Mouse (Mus musculus) lung, postnatal 0 days (tissue): Measurements from ENCODE around the gene Mndal. TPM values are rescaled to one million over a fixed set of nuclear protein-coding genes. Genes with fewer than 3 reads are reported as not detected.
"Not testable (repeated sequence)": the region's sequence is repeated elsewhere in the genome, so short reads cannot be mapped to it uniquely, and the experiment has no call there.

Experiments
- ATAC-seq: fragments of 200-750 bp; cut with Nextera tagmentation; 2 replicates; pipeline ENCODE4 v1.8.0; 2017; ENCODE audit warnings: moderate library complexity
- DNase-seq: peaks from one replicate; pipeline ENCODE4 v3.0.0-alpha.2; 2016; ENCODE audit warnings: low spot score
- H3K27ac ChIP-seq: fragments of 300-500 bp; sonication (generic); 2 replicates; pipeline ENCODE4 v1.5.1; 2014; ENCODE audit warnings: antibody characterized with exemption, mild to moderate bottlenecking, low read length, mixed read lengths
- H3K27me3 ChIP-seq: fragments of 300-500 bp; sonication (generic); replicated peaks from 2 replicates; pipeline ENCODE4 v1.6.1; 2014; ENCODE audit warnings: low read length, mixed read lengths; ENCODE audit not compliant: insufficient read depth
- H3K36me3 ChIP-seq: fragments of 300-500 bp; sonication (generic); 2 replicates; pipeline ENCODE4 v1.6.1; 2014; ENCODE audit warnings: low read length, mixed read lengths; ENCODE audit not compliant: insufficient read depth
- H3K4me1 ChIP-seq: fragments of 300-500 bp; sonication (generic); 2 replicates; pipeline ENCODE4 v1.6.1; 2014; ENCODE audit warnings: antibody characterized with exemption, low read depth, low read length, mixed read lengths; ENCODE audit not compliant: insufficient read depth
- H3K4me2 ChIP-seq: fragments of 300-500 bp; sonication (generic); replicated peaks from 2 replicates; pipeline ENCODE4 v1.6.1; 2014; ENCODE audit warnings: low read depth, mild to moderate bottlenecking, low read length, moderate library complexity, mixed read lengths
- H3K4me3 ChIP-seq: fragments of 300-500 bp; sonication (generic); 2 replicates; pipeline ENCODE4 v1.5.1; 2014; ENCODE audit warnings: low read depth, low read length
- H3K9ac ChIP-seq: fragments of 300-500 bp; sonication (generic); replicated peaks from 2 replicates; pipeline ENCODE4 v1.6.1; 2014; ENCODE audit warnings: low read depth, mild to moderate bottlenecking
- H3K9me3 ChIP-seq: fragments of 300-500 bp; sonication (generic); 2 replicates; pipeline ENCODE4 v1.6.1; 2016; ENCODE audit warnings: low read length, mixed read lengths
- WGBS: fragments of 180-500 bp; shearing (Covaris S2); extraction: QIAGEN DNeasy Blood & Tissue Kit; methylation state at CpG from one replicate; pipeline ENCODE4 v1.1.7; 2014; 5-methylcytosine and 5-hydroxymethylcytosine counted together
- polyA plus RNA-seq: library from polyadenylated mRNA; unstranded; fragments of >200 nt; fragmentation: Nextera tagmentation; extraction: Ambion mirVana; gene quantifications from 2 replicates; pipeline ENCODE4 v1.2.1, GENCODE M21; 2015

Mndal gene
- polyA plus RNA-seq, 1 experiment from 2014 or later = 5.4 TPM

DNA sequence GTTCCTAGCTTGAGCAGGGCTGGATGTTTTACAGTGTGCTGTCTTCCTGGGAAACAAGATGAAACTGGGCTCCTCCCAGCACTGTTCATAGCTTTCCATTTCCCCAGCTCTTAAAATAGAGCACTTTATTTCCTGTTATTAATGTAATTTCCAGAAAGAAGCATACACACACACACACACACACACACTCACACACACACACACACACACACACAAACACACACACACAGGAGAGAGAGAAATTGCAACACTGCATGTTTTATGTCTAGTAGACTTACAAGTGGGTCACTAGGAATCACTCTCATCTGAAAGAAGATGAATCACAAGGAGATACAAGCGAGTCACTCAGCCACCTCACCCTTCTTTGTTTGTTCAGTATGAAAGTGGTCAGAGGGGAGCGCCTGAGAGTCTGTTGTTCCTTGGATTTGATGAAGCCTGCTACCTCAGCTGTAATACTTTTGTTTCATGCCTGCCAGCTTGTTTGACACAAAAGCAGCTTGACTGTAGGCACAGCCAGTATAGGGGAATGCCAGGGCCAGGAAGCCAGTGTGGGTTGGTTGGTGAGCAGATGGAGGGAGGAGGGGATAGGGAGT, 139.5 kb downstream of the Mndal start:
- H3K9me3 ChIP-seq, H3K4me2 ChIP-seq, H3K9ac ChIP-seq, H3K27me3 ChIP-seq, H3K4me1 ChIP-seq, H3K27ac ChIP-seq, H3K36me3 ChIP-seq, DNase-seq, H3K4me3 ChIP-seq: not testable (repeated sequence)
- peak; percentile 41; the same call in 1 of the 2 replicates for ATAC-seq
- WGBS = 37% methylated on average over 2 of the region's 2 CpGs

DNA sequence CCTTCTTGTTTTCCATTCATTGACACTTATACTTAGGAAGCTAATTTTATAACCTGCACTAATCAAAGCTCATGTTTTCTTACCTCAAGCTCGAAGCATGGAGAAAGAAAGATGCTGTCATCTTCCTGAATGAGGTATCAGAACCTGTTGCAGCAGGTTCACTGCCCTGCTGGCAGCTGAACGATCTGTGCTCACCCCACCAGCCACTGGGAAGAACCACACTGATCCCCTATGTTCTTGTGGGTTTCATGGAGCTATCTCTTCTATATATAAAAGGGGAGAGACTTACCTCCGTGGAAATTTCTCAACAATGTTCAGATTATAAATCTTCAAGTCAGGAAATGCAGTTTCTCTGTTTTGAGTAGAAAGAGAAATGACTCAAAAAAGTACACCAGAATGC, 140.1 kb downstream of the Mndal start:
- H3K4me1 ChIP-seq, ATAC-seq, H3K27ac ChIP-seq, DNase-seq, H3K27me3 ChIP-seq, H3K9me3 ChIP-seq, H3K9ac ChIP-seq, H3K36me3 ChIP-seq, H3K4me3 ChIP-seq: not testable (repeated sequence)
- 46% methylated on average over 3 of the region's 3 CpGs for WGBS
- H3K4me2 ChIP-seq = 0 out of 2 replicates have a peak overlapping the region, but pooled peaks have one; percentile 8

DNA sequence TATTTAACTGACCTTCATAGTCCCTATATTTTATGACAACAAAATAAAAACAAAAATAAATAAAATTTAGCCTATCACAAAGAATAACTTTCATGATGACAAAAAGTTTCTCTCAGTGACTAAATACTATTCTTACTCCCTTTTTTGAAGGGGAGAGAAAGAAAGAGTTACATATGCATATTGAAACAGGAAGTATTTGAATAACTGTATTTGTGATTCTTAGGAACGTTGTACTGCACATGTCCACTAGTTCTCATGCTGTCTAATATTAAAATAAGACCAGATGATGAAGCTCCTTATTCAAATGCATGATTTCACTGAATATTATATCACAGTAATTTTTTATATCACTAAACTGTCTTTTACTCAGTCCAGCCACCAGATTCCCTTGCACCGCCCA, 140.5 kb downstream of the Mndal start:
- not testable (repeated sequence) for H3K27me3 ChIP-seq, H3K9me3 ChIP-seq, H3K4me3 ChIP-seq, H3K4me1 ChIP-seq, H3K9ac ChIP-seq, ATAC-seq, H3K36me3 ChIP-seq, DNase-seq, H3K27ac ChIP-seq
- WGBS = 67% methylated on average over 2 of the region's 2 CpGs
- 0 out of 2 replicates have a peak overlapping the region, but pooled peaks have one; percentile 8 for H3K4me2 ChIP-seq

Other genes starting within 250 kb of the Mndal start
- 1.4 and 1.5 TPM in 2 replicates for gene Ifi207, start 200.7 kb downstream of the Mndal start, polyA plus RNA-seq
- 1.5 and 1.9 TPM in 2 replicates for gene Ifi204, start 175.5 kb downstream of the Mndal start, polyA plus RNA-seq
- gene Ifi211, start 29.4 kb downstream of the Mndal start, polyA plus RNA-seq = 1.3 and 1.4 TPM in 2 replicates
- gene Ifi203, start 181 bp upstream of the Mndal start, polyA plus RNA-seq = 3.2 and 5.0 TPM in 2 replicates
- gene Ifi202b, start 40.3 kb upstream of the Mndal start, polyA plus RNA-seq = 0.07 TPM in 1 of 2 replicates, not detected in the other
- 0.33 and 0.37 TPM in 2 replicates for gene Ifi205, start 89.3 kb upstream of the Mndal start, polyA plus RNA-seq
- not detected in 2 replicates for gene Olfr433, start 98.2 kb upstream of the Mndal start, polyA plus RNA-seq
- not detected in 2 replicates for gene Olfr432, start 106.7 kb upstream of the Mndal start, polyA plus RNA-seq
- gene Olfr430, start 124.1 kb upstream of the Mndal start, polyA plus RNA-seq = not detected in 2 replicates
- gene Olfr429, start 141.8 kb upstream of the Mndal start, polyA plus RNA-seq = not detected in 2 replicates
- not detected in 2 replicates for gene Olfr427, start 154.4 kb upstream of the Mndal start, polyA plus RNA-seq
- gene Olfr231, start 178.7 kb upstream of the Mndal start, polyA plus RNA-seq = not detected in 2 replicates
- not detected in 2 replicates for gene Olfr424, start 189.0 kb upstream of the Mndal start, polyA plus RNA-seq
- gene Olfr420, start 213.1 kb upstream of the Mndal start, polyA plus RNA-seq = not detected in 2 replicates
- gene Spta1, start 230.3 kb upstream of the Mndal start, polyA plus RNA-seq = 0.26 and 0.35 TPM in 2 replicates